Mouse (Mus musculus) thymus, postnatal 25 days (tissue): Measurements from ENCODE around the gene Gm26620.
A peak's percentile ranks its signal among the peaks of the same experiment; 100 is the strongest.

Source experiments
- DNase-seq: peaks from one replicate; pipeline ENCODE4 v3.0.0; 2022

Gm26620 gene

GRCm38 (mm10) chr1:170884978-170885561 lies at the start of gene Gm26620, which contains the start of gene Dusp12:
Gm26620 (plus strand) TSS chr1:170885065.
Dusp12 (minus strand) TSS chr1:170885540.
- DNase-seq = peak; percentile 83

- DNase-seq = no peak
Observed at GRCm38 (mm10) chr1:170839685-170840084, 45.2 kb upstream of the Gm26620 start.

- no peak for DNase-seq
Observed at GRCm38 (mm10) chr1:170844380-170844779, 40.5 kb upstream of the Gm26620 start.

- DNase-seq = no peak
Observed at GRCm38 (mm10) chr1:170845448-170846307, 39.2 kb upstream of the Gm26620 start.

GRCm38 (mm10) chr1:170850007-170850406 lies 34.9 kb upstream of the Gm26620 start:
- DNase-seq = no peak

GRCm38 (mm10) chr1:170850637-170851624 lies 33.9 kb upstream of the Gm26620 start:
- no peak for DNase-seq

GRCm38 (mm10) chr1:170853604-170854003 lies 31.3 kb upstream of the Gm26620 start:
- no peak for DNase-seq

- no peak for DNase-seq
Observed at GRCm38 (mm10) chr1:170855056-170855760, 29.7 kb upstream of the Gm26620 start.

- no peak for DNase-seq
Observed at GRCm38 (mm10) chr1:170857369-170857768, 27.5 kb upstream of the Gm26620 start.

GRCm38 (mm10) chr1:170858872-170859271 lies 26.0 kb upstream of the Gm26620 start:
- no peak for DNase-seq

- DNase-seq = no peak
Observed at GRCm38 (mm10) chr1:170861671-170862434, 23.0 kb upstream of the Gm26620 start.

- DNase-seq = no peak
Observed at GRCm38 (mm10) chr1:170862435-170862717, 22.5 kb upstream of the Gm26620 start.

GRCm38 (mm10) chr1:170863033-170863432 lies 21.8 kb upstream of the Gm26620 start:
- DNase-seq = peak; percentile 54

GRCm38 (mm10) chr1:170864234-170864633 lies 20.6 kb upstream of the Gm26620 start:
- no peak for DNase-seq

GRCm38 (mm10) chr1:170864754-170865153 lies 20.1 kb upstream of the Gm26620 start:
- DNase-seq = no peak

- no peak for DNase-seq
Observed at GRCm38 (mm10) chr1:170865406-170865805, 19.5 kb upstream of the Gm26620 start.

GRCm38 (mm10) chr1:170866992-170867690 lies 17.7 kb upstream of the Gm26620 start:
- no peak for DNase-seq

GRCm38 (mm10) chr1:170867691-170868105 lies 17.2 kb upstream of the Gm26620 start, which contains the start of gene Atf6:
Atf6 (minus strand) TSS chr1:170867771.
- DNase-seq = peak; percentile 88

GRCm38 (mm10) chr1:170868107-170868904 lies 16.6 kb upstream of the Gm26620 start:
- peak; percentile 40 for DNase-seq

GRCm38 (mm10) chr1:170868905-170869283 lies 16.0 kb upstream of the Gm26620 start:
- no peak for DNase-seq
